Mouse (Mus musculus) layer of hippocampus, adult 8-10 months (tissue): ENCODE measurements around the gene Tyrp1. TPM values are rescaled to one million over a fixed set of nuclear protein-coding genes. Genes with fewer than 3 reads are reported as not detected.

ENCODE experiments used
- DNase-seq, 2 experiments: peaks; one replicate each; pipeline ENCODE4 v3.0.0; 2022; ENCODE audit warnings: low spot score in 2 of 2
- total RNA-seq, 4 experiments: library from RNA; stranded (reverse); gene quantifications; 2 replicates each; pipeline ENCODE4 v1.2.4; 2022

Gene Tyrp1
- 1 to 10 TPM in 1 of 4 experiments, under 1 TPM in 3; 0.22 to 1.2 (median 0.32) TPM for total RNA-seq

DNA sequence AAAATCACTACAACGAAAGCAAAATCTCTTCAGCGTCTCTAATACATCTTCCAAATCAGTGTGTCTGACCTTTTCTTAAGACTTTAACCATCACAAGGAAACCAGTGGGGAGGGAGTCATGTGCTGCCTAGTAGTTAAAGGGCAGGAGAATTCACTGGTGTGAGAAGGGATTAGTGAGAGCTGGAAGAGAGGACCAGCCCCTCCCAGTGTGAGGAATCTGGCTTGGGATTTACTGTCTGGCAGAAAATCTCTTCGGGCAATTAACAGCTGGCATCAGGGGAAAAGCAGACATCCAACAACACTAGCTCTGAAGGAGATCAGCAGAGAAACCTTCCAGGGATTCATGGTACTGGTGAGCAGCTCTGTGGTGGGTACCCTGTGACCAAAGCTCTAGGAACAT is at the start of gene Tyrp1:
Gene Tyrp1 (plus strand): TSS at position 74 of the 400 bp plus-strand sequence.
- no peak for DNase-seq

GRCm38 (mm10) chr4:80788339-80788738 is 45.6 kb upstream of the Tyrp1 start:
- peak in 1 of 2 experiments; percentile 37 for DNase-seq

DNA sequence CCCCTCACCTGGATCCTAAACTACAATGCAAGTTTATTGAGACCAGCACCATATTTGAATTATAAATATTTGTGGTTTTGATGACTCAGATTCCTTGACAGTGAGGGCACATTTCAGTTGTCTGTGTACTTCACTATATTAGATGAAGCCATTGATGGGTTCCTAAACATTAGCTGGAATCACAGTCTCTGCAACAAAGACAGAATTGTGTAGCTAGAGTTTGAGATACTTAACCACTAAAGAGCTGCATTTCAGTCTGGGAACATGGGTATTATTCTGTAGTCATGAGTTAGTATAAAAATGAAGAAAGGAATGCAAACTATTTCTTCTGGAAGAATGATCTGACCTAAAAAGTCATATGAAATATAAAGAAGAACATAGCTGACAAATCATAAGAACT is 14.4 kb upstream of the Tyrp1 start:
- DNase-seq = no peak

DNA sequence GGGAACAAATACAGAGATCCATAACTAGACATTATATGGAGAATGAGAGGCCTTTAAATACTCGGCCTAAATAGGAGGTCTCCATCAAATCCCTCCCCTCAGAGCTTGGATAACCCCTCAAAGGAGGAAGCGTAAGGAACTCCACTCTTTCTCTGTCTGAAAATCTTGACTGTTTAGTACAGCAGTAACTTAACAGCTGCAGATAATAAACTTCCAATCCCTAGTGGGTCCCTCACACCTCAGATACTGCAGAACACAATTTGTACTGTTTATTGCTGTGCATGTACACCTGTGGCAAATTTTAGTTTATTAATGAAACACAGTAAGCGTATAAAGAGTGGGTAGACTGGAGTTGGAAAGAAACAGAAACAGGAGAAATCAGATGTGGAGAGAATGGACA is 12.0 kb upstream of the Tyrp1 start:
- no peak for DNase-seq

DNA sequence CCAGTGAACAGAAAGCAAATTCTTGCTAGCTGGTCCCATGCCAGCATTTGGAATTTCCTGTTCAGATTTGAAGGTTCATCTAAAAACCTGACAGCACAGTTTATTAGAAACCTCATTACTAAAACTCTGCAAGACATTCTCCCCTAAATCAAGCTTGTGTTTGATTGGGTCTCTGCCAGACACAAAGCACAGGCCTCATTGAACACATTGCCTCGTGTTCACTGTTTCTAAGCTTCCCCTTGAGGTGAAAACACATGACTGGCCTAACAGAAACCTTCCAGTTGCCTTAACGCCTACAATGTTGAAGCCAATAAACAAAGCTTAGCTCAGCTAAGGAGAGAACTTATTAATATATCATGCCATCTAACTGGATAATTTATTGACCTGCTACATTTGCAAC is 5.7 kb upstream of the Tyrp1 start:
- DNase-seq = no peak

DNA sequence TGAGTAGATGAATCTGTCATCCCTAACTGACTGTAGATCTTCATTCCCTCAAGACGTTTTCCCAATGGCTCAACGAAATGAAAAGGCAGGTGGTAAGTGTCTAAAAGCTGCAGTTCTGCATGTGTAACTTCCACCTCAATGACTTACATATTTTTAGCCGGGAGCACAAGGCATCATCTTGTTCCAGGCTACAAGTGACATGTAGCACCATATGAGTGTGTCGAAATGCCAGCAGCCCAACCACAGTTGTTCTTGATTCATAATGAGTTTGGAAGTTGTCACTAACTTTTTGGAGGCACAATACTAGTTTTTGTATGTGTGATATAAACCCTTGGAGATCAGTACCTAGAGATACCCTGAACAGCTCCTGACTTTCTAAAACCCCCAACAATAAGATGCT is 5.4 kb downstream of the Tyrp1 start:
- DNase-seq = no peak

GRCm38 (mm10) chr4:80841980-80842379 is 8.1 kb downstream of the Tyrp1 start:
- DNase-seq = no peak

DNA sequence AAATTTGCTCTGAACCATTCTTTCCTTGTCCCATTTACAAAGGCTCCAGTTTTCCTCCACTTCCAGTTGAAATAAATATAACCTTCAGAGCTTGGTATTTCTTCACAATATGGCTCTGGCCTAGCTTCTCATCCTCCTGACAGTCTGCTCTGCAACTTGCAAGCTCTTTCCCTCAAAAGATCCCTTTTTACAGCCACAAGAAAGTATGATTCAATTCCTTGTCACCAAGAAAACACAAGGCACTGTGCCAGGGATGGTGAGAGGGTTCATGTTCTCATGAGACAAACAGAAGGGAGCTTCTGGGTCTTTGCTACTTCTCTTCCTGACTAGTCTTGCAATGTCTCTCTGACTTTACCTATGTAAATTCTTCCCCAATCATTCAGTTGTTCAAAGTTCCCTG is 9.8 kb downstream of the Tyrp1 start:
- no peak for DNase-seq

GRCm38 (mm10) chr4:80846052-80846451 is 12.1 kb downstream of the Tyrp1 start:
- DNase-seq = no peak

DNA sequence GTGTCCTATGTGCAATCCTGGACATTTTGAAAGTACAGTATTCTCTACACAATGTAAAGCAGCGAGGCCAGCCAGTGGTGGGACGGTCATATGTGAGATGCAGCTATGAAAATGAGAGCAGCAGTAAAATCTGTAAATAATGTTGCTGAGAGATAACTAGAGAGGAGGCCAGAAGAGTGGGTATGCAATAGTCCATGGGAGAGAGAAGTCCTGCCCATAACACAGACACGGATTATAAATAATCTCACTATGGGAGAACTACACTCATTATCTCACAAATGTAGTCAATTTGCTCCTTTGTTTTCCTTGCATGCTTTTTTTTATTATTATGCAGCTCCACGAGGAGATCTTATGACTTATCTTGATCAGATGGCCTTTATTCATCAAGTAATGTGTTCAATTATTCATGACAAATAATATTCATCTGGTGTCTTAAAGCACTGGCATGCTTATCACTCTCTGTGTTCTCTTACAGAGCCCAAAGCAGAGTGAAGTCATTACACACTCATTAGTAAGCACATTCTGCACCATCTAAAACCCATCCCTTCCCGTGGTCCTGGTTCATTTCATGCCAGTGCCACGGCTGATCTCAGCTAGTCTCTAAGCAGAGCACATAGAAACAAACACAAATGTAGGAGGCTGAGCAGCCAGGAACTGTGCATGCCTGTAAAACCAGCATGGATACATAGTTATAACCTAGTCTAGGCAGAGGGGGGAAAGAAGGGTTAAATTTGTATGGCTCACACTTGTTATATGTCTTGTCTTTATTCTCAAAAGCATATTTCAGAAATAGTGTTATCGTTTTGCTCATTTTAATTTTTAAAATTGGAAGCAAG is 18.9 kb downstream of the Tyrp1 start:
- no peak for DNase-seq

DNA sequence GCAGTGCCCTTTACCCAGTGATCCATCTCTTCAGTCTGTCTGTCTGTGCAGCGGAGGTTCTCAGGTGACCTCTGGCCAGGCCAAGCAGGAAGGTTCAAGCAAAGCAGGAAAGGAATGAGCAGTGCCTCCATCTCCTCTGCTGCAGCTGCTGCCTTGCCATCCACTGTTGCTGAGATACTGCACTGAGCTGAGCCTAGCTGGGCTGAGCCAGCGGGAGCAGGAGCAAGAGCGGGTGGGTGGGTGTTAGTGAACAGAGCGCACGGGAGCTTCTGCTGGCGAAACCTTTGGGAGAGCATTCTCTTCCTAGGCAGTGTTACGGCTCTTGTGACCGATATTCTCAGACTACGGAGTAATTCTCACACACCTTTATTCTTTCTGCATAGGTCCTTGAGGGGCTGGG is 21.6 kb downstream of the Tyrp1 start:
- DNase-seq = no peak

- no peak for DNase-seq
Measured at GRCm38 (mm10) chr4:80862962-80863361, 29.0 kb downstream of the Tyrp1 start.

DNA sequence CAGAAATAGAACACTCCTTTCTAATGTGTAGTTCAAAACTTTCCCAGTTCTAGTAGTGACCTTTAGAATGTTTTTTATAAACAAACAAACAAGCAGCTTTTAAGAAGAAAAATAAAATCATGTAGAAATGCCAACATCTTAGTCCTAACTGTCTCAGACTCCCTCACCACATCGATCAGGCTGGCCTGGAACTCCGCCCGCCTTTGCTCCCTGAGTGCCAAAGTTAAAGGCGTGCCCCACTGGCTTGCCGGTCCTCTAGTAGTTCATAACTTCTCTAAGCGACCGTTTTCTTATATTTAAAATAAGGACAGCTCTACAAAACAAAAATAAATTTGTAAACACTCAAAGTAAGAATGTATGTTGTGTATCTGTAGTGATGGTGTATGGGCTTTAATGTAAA is 30.0 kb downstream of the Tyrp1 start:
- DNase-seq = no peak

DNA sequence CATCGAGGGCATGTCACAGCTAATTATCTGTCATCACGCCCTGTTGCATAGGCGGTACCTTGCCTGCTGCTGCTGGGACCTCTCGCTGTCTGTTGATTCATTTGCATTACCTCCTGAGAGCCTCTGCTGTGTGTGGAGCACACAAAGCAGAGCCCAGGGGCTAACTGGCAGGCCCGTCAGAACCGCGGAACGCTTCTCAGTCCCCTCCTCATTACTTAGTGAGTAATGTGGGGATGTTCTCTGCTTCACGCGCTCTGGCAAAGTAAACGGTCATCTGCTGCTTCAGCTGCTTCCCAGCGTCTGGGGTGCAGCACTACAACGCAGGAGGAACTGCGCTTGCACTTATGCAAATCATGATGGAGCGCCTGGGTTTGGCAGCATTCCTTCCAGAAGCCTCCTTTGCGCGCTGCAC is 30.6 kb downstream of the Tyrp1 start:
- DNase-seq = peak; percentile 63 to 79

GRCm38 (mm10) chr4:80866065-80866464 is 32.1 kb downstream of the Tyrp1 start:
- DNase-seq = no peak

- DNase-seq = no peak
Measured at GRCm38 (mm10) chr4:80869598-80869997, 35.7 kb downstream of the Tyrp1 start.

GRCm38 (mm10) chr4:80872847-80873644 is 39.1 kb downstream of the Tyrp1 start:
- DNase-seq = no peak

GRCm38 (mm10) chr4:80874121-80874859 is 40.4 kb downstream of the Tyrp1 start:
- no peak for DNase-seq

DNA sequence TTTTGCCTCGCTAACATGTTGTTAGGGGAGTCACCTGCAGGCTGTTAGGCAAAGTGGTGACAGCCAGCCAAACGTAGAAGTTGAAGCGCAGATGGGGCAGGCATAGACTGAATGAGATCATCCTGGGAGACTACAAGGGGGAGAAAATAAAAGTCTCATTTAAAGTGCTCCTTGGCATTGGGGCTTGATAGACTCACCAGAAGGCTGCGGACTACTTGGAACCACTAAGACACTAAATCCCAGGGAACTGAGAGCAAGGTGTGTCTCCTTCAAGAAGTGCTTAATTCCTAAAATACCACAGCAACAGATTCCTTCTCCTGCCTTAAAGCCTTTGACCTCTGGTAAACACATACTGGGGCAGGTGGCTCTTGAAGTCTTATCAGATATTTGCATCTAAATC is 41.1 kb downstream of the Tyrp1 start:
- DNase-seq = no peak

- DNase-seq = no peak
Measured at GRCm38 (mm10) chr4:80881996-80882599, 48.2 kb downstream of the Tyrp1 start.

DNA sequence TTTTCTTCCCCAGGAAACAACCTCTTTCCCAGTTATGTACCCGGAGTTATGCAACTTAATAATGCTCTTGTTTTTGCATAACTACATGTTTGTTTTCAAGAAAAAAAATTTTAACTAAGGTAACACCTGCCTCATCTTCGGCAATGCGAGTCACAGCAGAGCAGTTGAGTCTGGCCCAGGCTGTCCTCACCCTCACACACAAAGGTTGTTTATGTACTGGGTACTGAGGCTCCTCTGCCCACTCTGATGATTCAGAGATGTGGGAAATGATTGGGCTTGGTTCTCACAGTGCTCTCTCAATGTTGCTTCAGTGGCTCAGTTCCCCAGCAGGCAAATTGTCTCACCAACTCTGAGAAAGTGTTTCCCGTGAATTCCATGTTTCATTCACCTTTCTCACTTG is 52.7 kb downstream of the Tyrp1 start:
- no peak for DNase-seq
